Mouse (Mus musculus) heart, embryonic 15.5 days (tissue): Measurements from ENCODE around the gene Tmtc2. TPM values are rescaled to one million over a fixed set of nuclear protein-coding genes. Genes with fewer than 3 reads are reported as not detected.

ENCODE experiments used
- ATAC-seq: fragments of 200-750 bp; cut with Nextera tagmentation; replicated peaks from 2 replicates; pipeline ENCODE4 v1.8.0; 2017; ENCODE audit warnings: low read depth, moderate TSS enrichment; ENCODE audit not compliant: insufficient number of reproducible peaks, insufficient read depth, low FRiP score
- H3K27ac ChIP-seq: fragments of 300-500 bp; sonication (generic); 2 replicates; pipeline ENCODE4 v1.5.1; 2015; ENCODE audit warnings: mild to moderate bottlenecking, inconsistent platforms
- H3K27me3 ChIP-seq: fragments of 300-500 bp; sonication (generic); 2 replicates; pipeline ENCODE4 v1.6.1; 2015; ENCODE audit warnings: inconsistent platforms
- H3K36me3 ChIP-seq: fragments of 300-500 bp; sonication (generic); 2 replicates; pipeline ENCODE4 v1.6.1; 2015; ENCODE audit warnings: mild to moderate bottlenecking, inconsistent platforms
- H3K4me1 ChIP-seq: fragments of 300-500 bp; sonication (generic); replicated peaks from 2 replicates; pipeline ENCODE4 v1.6.1; 2015; ENCODE audit warnings: inconsistent platforms
- H3K4me2 ChIP-seq: fragments of 300-500 bp; sonication (generic); 2 replicates; pipeline ENCODE4 v1.6.1; 2015; ENCODE audit warnings: inconsistent platforms, mild to moderate bottlenecking, moderate library complexity
- H3K4me3 ChIP-seq: fragments of 300-500 bp; sonication (generic); 2 replicates; pipeline ENCODE4 v1.5.1; 2015; ENCODE audit warnings: mild to moderate bottlenecking, inconsistent platforms
- H3K9ac ChIP-seq: fragments of 300-500 bp; sonication (generic); 2 replicates; pipeline ENCODE4 v1.6.1; 2015; ENCODE audit warnings: mild to moderate bottlenecking, inconsistent platforms
- H3K9me3 ChIP-seq: fragments of 300-500 bp; sonication (generic); replicated peaks from 2 replicates; pipeline ENCODE4 v1.6.1; 2016; ENCODE audit warnings: inconsistent platforms
- WGBS: fragments of 180-500 bp; shearing (Covaris S2); methylation state at CpG from one replicate; pipeline ENCODE4 v1.1.7; 2015; ENCODE audit warnings: mixed read lengths; 5-methylcytosine and 5-hydroxymethylcytosine counted together
- polyA plus RNA-seq: library from polyadenylated mRNA; unstranded; fragments of >200 nt; fragmentation: Nextera tagmentation; extraction: Ambion mirVana; gene quantifications from 2 replicates; pipeline ENCODE4 v1.2.1, GENCODE M21; 2015

Tmtc2 gene
- polyA plus RNA-seq, 1 experiment from 2014 or later: 3.3 TPM

GRCm38 (mm10) chr10:105519154-105519806, 55.0 kb downstream of the Tmtc2 start:
- no peak overlapping the region for H3K9ac ChIP-seq
- no peaks in the 10 kb centered on the region for H3K9me3 ChIP-seq
- H3K27ac ChIP-seq: no peak overlapping the region
- no peak for ATAC-seq
- WGBS: 79% methylated on average over 6 of the region's 6 CpGs
- H3K4me2 ChIP-seq: no peak overlapping the region
- H3K36me3 ChIP-seq: no peaks in the 10 kb centered on the region
- no peak overlapping the region for H3K4me3 ChIP-seq
- no peaks in the 10 kb centered on the region for H3K27me3 ChIP-seq
- H3K4me1 ChIP-seq: peaks cover 25% of the 10 kb centered on the region

GRCm38 (mm10) chr10:105518144-105518543, 56.1 kb downstream of the Tmtc2 start:
- Histone ChIP-seq H3K4me3 (no peak overlapping the region), H3K9ac (no peak overlapping the region), H3K9me3 (no peaks in the 10 kb centered on the region), H3K27ac (no peak overlapping the region), H3K4me1 (peaks cover 15% of the 10 kb centered on the region), H3K4me2 (no peak overlapping the region), H3K36me3 (no peaks in the 10 kb centered on the region), H3K27me3 (no peaks in the 10 kb centered on the region)
- no peak for ATAC-seq
- 78% methylated on average over 9 of the region's 9 CpGs for WGBS

GRCm38 (mm10) chr10:105513777-105514322, 60.4 kb downstream of the Tmtc2 start:
- no peak overlapping the region for H3K27ac ChIP-seq
- H3K4me3 ChIP-seq: no peak overlapping the region
- no peaks in the 10 kb centered on the region for H3K27me3 ChIP-seq
- H3K9ac ChIP-seq: no peak overlapping the region
- peaks cover 13% of the 10 kb centered on the region for H3K4me1 ChIP-seq
- no peak for ATAC-seq
- H3K9me3 ChIP-seq: no peaks in the 10 kb centered on the region
- no peaks in the 10 kb centered on the region for H3K36me3 ChIP-seq
- 73% methylated on average over 7 of the region's 7 CpGs for WGBS
- H3K4me2 ChIP-seq: no peak overlapping the region

- no peaks in the 10 kb centered on the region for H3K9me3 ChIP-seq
- no peaks in the 10 kb centered on the region for H3K36me3 ChIP-seq
- H3K4me2 ChIP-seq: peak overlapping the region; percentile 42
- no peaks in the 10 kb centered on the region for H3K27me3 ChIP-seq
- H3K27ac ChIP-seq: 0 out of 2 replicates have a peak overlapping the region, but pooled peaks have one; percentile 3
- H3K4me3 ChIP-seq: peak overlapping the region; percentile 26
- 0 out of 2 replicates have a peak, but pooled peaks have one; percentile 43 for ATAC-seq
- 42% methylated on average over 5 of the region's 5 CpGs for WGBS
- H3K4me1 ChIP-seq: peaks cover 13% of the 10 kb centered on the region
- H3K9ac ChIP-seq: no peak overlapping the region
Observed at GRCm38 (mm10) chr10:105509896-105510272, 64.4 kb downstream of the Tmtc2 start.

- Histone ChIP-seq H3K27ac (no peak overlapping the region), H3K4me2 (peak overlapping the region; percentile 42), H3K4me1 (peaks cover 13% of the 10 kb centered on the region), H3K4me3 (peak overlapping the region; percentile 26), H3K36me3 (no peaks in the 10 kb centered on the region), H3K9me3 (no peaks in the 10 kb centered on the region), H3K27me3 (no peaks in the 10 kb centered on the region), H3K9ac (no peak overlapping the region)
- ATAC-seq: no peak
- WGBS: 39% methylated on average over 11 of the region's 12 CpGs
Observed at GRCm38 (mm10) chr10:105509146-105509895, 64.9 kb downstream of the Tmtc2 start.

GRCm38 (mm10) chr10:105507982-105508786, 66.1 kb downstream of the Tmtc2 start:
- no peaks in the 10 kb centered on the region for H3K27me3 ChIP-seq
- no peak overlapping the region for H3K27ac ChIP-seq
- peaks cover 13% of the 10 kb centered on the region for H3K4me1 ChIP-seq
- H3K9me3 ChIP-seq: no peaks in the 10 kb centered on the region
- H3K9ac ChIP-seq: no peak overlapping the region
- H3K4me3 ChIP-seq: no peak overlapping the region
- WGBS: 67% methylated on average over 3 of the region's 3 CpGs
- no peak overlapping the region for H3K4me2 ChIP-seq
- no peak for ATAC-seq
- H3K36me3 ChIP-seq: no peaks in the 10 kb centered on the region

GRCm38 (mm10) chr10:105506046-105506445, 68.2 kb downstream of the Tmtc2 start:
- no peak overlapping the region for H3K4me3 ChIP-seq

GRCm38 (mm10) chr10:105504472-105504871, 69.8 kb downstream of the Tmtc2 start:
- Histone ChIP-seq H3K27me3 (no peaks in the 10 kb centered on the region), H3K4me1 (peaks cover 8% of the 10 kb centered on the region), H3K36me3 (no peaks in the 10 kb centered on the region), H3K27ac (no peak overlapping the region), H3K9ac (no peak overlapping the region), H3K4me3 (no peak overlapping the region), H3K4me2 (no peak overlapping the region), H3K9me3 (no peaks in the 10 kb centered on the region)
- 59% methylated on average over 2 of the region's 2 CpGs for WGBS
- ATAC-seq: no peak

More at GRCm38 (mm10) chr10:105506046-105506445, 68.2 kb downstream of the Tmtc2 start:
- Histone ChIP-seq H3K36me3 (no peaks in the 10 kb centered on the region), H3K4me1 (peaks cover 13% of the 10 kb centered on the region), H3K27me3 (no peaks in the 10 kb centered on the region), H3K9ac (no peak overlapping the region), H3K27ac (no peak overlapping the region), H3K4me2 (no peak overlapping the region), H3K9me3 (no peaks in the 10 kb centered on the region)
- WGBS: 86% methylated on average over 4 of the region's 4 CpGs
- no peak for ATAC-seq

- 75% methylated on average over 7 of the region's 7 CpGs for WGBS
- ATAC-seq: no peak
- Histone ChIP-seq H3K9me3 (no peaks in the 10 kb centered on the region), H3K4me2 (no peak overlapping the region), H3K4me1 (peaks cover 4% of the 10 kb centered on the region), H3K4me3 (no peak overlapping the region), H3K9ac (no peak overlapping the region), H3K36me3 (no peaks in the 10 kb centered on the region), H3K27ac (no peak overlapping the region), H3K27me3 (no peaks in the 10 kb centered on the region)
Observed at GRCm38 (mm10) chr10:105501736-105502135, 72.5 kb downstream of the Tmtc2 start.

GRCm38 (mm10) chr10:105500482-105500881, 73.8 kb downstream of the Tmtc2 start:
- Histone ChIP-seq H3K27me3 (no peaks in the 10 kb centered on the region), H3K36me3 (no peaks in the 10 kb centered on the region), H3K9ac (no peak overlapping the region), H3K4me3 (no peak overlapping the region), H3K27ac (peak overlapping the region; percentile 23; the same call in 1 of the 2 replicates), H3K9me3 (no peaks in the 10 kb centered on the region), H3K4me2 (no peak overlapping the region), H3K4me1 (peaks cover 5% of the 10 kb centered on the region)
- WGBS: 39% methylated on average over 4 of the region's 4 CpGs
- peak; percentile 75 for ATAC-seq

GRCm38 (mm10) chr10:105495248-105495647, 79.0 kb downstream of the Tmtc2 start:
- Histone ChIP-seq H3K9ac (no peak overlapping the region), H3K4me1 (peaks cover 10% of the 10 kb centered on the region), H3K4me3 (no peak overlapping the region), H3K4me2 (no peak overlapping the region), H3K36me3 (no peaks in the 10 kb centered on the region), H3K9me3 (no peaks in the 10 kb centered on the region), H3K27ac (no peak overlapping the region), H3K27me3 (no peaks in the 10 kb centered on the region)
- no peak for ATAC-seq
- WGBS: 50% methylated on average over 6 of the region's 6 CpGs
